Mouse (Mus musculus) heart, postnatal 14 days (tissue): Measurements from ENCODE around the gene Clcn1. TPM values are rescaled to one million over a fixed set of nuclear protein-coding genes. Genes with fewer than 3 reads are reported as not detected.
A peak's percentile ranks its signal among the peaks of the same experiment; 100 is the strongest.

Experiments used
- DNase-seq, 2 experiments: peaks; one replicate each; pipeline ENCODE4 v3.0.0; 2021 to 2022
- intact Hi-C: fragments of 180-260 bp; cut with DNase I; formaldehyde crosslinking; loops from one replicate; pipeline ENCODE4 v1.15.1; 2025
- long read RNA-seq, 2 experiments: library from polyadenylated mRNA; stranded (forward); transcript quantifications; one replicate each; pipeline ENCODE4 v2.0.0; 2021
- total RNA-seq, 2 experiments: library from RNA; stranded (reverse); gene quantifications; 2 replicates each; pipeline ENCODE4 v1.2.3; 2021

Clcn1 gene
- total RNA-seq: 1 to 10 TPM; 1.4 to 3.7 TPM
- long read RNA-seq, experiment 1: 0 reads
- long read RNA-seq, experiment 2: 0 reads

DNA sequence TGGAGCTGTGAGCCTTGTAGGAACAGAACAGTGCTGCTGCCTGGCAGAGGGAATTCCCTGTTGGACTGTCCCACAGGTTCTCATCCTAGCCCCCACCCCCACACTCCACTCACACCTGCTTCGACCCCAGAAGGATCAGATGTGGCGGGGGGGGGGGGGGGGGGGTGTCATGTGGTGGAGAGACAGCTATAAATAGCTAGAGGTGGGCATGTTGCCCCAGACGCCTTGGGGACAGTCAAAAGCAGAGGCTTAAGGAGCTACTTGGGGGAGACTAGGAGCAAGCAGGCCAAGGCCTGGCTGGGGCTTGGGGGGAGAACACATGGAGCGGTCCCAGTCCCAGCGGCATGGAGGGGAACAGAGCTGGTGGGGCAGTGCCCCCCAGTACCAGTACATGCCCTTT, at the start of gene Clcn1:
Clcn1 (plus strand) TSS at position 238 of the 400 bp plus-strand sequence.
- no peak for DNase-seq
- intact Hi-C loops: no loop called here

DNA sequence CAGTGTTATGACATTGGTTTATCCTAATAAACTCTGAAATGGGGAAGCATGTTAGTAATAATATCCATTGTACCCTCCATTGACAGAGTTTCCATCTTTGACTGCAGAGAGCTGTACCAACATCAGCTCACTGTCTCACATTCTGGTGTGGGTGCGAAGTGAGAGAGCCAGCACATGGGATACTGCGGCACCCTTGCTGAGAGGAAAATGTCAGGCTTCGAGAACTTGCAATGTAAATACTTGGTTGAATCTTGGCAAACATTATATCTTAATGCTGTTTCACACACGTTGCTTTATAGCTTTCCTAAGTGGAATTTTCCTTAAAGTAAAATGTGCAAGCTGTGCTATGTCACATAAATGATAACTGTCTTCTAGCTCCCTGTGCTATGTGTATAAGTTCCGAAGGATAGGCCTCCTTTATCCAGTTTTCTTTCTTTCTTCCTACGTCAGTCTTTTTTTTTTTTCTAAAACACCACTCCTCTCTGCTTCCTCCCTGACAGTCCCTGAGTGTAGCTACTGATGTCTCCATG, 49.1 kb upstream of the Clcn1 start:
- intact Hi-C loops: no loop called here
- DNase-seq: no peak

DNA sequence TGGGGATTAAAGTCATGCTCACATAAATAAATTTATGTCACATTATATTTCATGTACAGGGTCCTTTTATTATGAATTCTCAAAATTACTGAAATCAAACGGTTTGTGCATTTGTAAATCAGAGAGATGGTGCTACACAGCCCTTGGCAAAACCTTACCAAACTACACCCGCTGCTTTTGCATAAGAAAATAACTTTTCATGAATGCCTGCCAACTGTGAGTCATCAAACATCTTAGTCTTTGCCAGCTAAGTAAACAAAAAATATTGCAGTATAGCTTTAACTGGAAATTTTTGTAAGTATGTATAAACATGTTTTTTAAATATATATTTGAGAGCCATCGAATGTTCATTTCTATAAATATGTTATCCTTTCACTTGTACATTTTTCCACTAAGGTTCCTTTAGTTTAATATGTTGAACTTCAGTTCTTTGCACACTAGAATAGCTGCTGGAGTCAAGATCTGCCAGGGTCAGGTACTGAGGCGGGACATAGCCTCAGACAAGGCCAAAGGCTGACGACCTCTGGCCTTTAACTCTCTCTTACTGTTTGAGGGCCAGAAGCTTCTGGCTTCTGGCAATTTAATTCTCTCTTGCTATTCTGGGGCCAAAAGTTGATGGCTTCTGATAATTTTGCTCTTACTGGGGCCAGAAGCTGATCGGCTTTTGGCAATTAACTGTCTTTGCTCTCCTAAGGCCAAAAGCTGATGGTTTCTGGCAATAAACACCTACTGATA, 45.0 kb upstream of the Clcn1 start:
- intact Hi-C loops: no loop called here
- DNase-seq: no peak

DNA sequence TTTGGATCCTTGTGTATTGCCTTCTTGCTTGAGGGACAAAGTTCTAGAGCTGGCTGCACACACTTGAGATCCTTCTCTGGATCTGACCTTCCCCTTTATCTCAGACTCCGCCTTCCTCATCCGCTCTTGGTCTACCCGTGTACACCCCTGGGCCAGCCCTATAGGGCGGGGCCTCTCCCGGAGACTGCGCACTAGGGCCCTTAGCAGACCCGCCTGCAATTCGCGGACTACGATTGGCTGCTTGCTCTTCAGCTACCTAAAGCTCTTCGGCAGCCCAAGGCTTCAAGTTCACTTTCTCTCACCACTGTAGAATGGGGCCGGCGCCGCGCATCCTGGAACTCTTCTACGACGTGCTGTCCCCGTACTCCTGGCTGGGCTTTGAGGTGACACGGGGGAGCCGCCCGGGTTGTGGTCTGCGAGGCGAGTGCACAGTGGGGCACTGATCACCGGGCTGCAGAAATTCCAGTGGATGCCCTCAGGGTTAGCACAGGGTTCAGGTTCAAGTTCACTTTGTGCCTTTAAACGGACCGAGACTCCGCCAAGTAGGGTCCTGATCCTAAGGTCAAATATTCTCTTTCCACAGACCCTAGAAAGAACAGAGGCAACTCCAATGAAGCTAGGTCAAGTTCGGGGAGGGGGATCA, 40.7 kb upstream of the Clcn1 start, which contains the start of gene Gstk1:
Gstk1 (plus strand) TSS at position 225 of the 643 bp plus-strand sequence.
- intact Hi-C loops: no loop called here
- DNase-seq: peak; percentile 81 to 84

DNA sequence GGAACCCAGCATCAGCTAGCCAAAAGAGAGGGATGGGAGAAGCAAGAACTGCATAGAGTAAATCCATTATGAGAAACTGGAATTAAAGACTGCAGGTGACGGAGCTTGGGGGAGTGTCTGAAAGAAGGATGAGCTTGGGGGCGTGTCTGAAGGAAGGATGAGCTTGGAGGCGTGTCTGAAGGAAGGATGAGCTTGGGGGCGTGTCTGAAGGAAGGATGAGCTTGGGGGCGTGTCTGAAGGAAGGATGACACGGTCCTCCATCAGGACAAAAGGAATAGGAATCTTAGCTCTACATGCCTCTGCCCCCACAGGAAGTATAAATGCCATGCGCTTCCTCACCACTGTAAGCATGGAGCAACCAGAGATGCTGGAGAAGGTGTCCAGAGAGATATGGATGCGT, 39.3 kb upstream of the Clcn1 start:
- intact Hi-C loops: no loop called here
- DNase-seq: no peak

DNA sequence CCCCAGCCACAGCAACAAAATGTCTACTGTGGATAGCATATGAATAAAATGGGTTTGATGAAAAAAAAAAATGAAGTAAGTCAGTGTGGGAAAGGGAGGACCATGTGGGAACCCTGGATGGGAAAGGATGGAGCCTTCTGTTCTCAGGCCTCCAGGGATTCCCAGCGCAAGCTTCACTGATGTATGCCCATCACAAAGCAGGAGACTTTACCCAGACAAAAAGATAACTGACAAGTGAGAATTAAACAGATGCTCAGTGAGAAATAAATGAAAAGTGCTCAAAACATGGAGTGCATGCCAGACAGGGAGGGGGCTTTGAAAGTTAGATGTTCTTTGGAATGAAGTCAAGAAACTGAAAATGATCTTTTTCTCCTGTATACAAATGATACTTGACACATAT, 38.5 kb upstream of the Clcn1 start:
- intact Hi-C loops: no loop called here
- no peak for DNase-seq

DNA sequence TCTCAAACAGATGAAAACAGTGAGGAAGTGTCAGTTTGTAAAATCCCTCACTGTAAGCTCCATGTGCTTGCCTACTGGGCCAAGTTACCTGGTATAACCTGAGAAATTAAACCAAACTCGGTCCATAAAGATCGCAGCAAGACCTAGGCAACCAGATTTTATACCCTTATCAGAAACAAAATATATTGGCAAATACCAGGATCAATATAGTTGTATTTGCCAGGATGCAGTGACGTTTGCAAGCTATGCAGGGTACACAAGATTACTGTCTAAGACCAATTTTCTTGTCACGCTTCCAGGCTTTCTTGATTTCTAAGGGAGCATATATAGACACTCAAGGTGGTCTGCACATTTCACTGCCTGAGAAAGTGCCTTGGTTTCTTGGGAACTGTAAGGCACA, 34.7 kb upstream of the Clcn1 start:
- intact Hi-C loops: no loop called here
- no peak for DNase-seq

DNA sequence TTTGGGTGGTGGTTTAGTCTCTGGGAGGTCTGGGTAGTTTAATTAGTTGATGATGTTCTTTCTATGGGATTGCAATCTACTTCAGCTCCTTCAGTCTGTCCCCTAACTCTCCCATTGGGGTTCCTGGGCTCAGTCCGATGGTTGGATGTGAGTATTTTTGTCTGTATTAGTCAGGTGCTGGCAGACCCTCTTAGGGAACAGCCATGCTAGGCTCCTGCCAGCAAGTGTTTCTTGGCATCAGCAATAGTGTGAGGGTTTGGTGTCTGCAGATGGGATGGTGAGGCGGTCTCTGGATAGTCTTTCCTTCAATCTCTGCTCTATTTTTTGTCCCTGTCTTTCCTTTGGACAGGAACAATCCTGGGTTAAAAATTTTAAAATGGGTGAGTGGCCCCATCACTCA, 33.4 kb upstream of the Clcn1 start:
- intact Hi-C loops: no loop called here
- no peak for DNase-seq

DNA sequence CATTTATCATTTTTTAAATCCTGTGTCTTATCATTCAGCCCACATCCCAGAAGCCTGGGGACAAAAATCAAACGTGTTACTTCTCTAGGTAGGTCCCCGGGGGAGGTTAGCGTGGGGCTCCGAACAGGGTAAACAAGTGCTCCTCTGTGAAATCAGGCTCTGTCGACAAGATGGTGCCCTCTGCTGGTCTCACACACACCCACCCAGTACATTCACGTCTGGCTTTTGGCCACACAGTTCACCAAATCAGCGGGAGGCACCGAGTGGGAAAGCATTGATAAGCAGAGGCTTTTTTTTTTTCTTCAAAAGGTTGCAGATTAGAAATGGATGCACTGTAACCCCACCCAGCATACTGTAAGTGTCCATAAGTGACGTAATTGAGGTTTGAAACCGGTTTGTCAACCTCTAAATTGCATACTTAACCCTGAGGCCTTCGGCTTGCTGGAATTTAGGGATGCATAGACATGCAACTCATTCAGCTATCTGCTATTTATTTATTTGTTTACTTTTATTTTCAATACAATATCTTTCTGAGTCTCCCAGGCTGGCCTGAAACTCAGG, 29.1 kb upstream of the Clcn1 start:
- intact Hi-C loops: no loop called here

DNA sequence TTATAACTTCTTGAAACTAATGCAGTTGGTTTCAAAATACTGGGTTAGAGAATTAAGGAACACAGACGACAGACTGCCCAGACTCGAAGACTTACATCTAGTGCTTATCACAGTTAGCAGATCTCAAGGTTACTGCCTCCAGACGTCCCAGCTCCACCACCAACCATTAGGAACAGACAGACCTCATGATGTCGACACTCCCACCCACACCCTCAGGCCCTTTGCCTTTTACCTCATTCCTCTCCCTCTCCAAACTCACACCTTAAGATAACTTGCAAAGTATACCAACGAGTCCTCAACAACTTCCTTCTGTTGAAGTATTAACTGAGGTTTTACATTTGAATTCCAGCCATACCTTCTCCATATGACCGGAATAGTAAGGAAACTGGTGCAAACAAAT, 26.1 kb upstream of the Clcn1 start:
- no peak for DNase-seq
- intact Hi-C loops: no loop called here

More for the DNA sequence above, 29.1 kb upstream of the Clcn1 start:
- peak; percentile 51 to 66 for DNase-seq

DNA sequence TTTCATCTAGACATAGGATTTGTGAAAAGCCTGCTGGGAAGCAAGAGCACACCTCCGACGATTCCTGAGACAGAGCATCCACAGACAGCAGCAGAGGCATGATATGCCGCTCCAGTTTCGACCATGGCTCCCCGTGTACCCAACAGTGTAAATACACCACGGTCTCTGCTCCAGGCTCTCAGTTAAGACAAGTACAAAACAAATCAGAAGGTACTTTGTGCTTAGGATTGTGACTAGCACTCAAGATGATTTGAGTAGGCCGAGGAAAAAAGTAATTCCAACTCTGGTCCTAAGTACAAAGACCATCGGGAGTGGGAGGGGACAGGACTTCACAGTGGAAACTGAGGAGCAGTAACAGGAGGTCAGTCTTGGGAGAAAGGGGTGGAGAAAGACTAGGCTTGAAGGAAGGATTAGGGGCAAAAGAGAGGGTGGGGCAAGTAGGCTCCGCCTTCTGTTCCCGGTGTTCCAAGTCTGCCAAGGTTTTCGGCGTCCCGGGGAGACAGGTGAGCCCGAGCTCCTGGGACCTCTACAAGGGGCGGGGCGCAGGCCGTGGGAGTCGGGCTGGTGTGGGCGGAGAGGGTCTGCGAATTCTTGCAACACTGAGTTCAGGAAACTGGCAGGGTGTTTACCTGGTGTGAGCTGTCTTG, 24.8 kb upstream of the Clcn1 start, which contains the start of gene Tmem139:
Tmem139 (plus strand) TSS at position 447 of the 647 bp plus-strand sequence.
- intact Hi-C loops: no loop called here
- no peak for DNase-seq

DNA sequence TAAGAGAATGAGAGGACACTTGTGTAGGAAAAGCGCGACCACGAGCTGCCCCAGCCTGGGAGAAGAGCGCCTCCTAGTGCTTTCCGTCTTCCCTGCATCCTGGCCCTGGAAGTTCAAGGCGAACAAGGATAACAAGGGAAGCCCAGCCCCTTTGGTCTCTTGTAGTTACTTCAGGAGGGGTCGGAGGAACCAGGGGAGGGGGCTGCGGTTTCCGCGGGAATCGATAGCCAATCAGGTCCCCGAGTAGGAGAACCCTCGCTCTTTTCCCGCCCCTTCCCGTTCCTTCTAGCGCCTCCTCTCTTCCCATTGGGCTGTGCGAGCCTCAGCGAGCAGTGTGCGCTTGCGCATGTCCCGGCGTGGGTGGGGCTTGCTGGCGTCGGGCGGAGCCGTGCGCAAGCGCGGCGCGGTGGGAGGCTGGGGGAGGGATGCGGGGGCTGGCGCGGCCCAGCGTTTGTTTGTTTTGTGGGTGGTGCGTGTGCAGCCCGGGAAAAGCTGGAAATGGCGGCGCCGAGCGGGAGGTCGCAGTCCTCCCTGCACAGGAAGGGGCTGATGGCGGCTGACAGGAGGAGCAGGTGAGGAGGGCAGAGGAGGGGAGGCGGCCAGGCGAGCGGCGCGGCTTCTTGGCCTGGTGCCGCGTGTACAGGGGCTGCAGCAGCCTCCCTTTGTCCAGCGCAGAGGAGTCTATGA, 21.7 kb upstream of the Clcn1 start, which contains the start of gene Casp2:
Casp2 (plus strand) TSS at position 360 of the 687 bp plus-strand sequence.
- intact Hi-C loops: loop anchor here (1.0 to 5.0 kb wide), 3 partner anchors 37 to 108 kb away; partner anchors contain the start of genes Epha1 and Zyx

DNA sequence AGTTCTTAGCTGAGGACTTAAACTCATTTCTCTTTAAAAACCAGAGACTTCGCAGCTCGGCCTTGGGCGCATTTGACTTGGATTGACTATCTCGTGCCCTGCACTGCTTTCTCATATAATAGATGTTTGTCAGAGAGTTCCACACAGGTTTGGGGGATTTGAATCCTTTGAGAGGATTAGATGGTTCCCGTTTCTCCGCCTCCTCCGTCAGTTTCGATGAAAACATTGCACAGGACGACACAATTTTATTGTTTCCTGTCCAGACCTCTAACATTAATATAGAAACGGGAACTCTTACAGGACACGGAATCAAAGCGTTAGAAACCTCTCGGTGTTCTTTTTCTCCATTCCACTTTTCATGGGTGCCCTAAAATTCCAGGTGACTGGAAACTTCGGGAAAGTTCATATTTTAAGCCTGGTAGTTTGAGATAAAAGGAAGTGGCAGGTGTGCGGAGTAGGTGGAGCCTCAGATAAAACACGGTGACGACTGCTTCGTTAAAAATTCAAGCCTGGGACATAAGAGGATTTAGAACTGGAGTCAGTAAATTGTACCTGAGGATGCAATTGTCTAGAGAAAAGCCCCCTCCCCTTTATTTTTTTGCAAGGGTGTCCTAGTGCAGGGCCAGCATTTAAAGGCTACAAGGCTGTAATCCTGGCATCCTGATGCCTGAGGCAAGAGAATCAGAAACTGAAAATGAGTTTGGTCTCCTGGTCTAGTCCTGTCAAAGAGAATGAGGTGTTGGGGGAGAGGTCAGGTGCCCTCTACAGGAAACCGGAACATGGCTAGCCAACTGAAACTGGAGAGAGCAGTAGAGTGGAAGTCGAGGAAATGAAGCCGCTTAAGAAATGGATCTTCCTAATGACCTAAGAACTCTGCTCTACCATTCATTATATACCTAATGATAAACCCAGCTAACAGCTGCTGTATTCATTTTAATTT, 20.8 kb upstream of the Clcn1 start:
- no peak for DNase-seq
- intact Hi-C loops: loop anchor here (2.0 to 5.0 kb wide), 2 partner anchors 83 to 107 kb away; partner anchors contain the start of genes Epha1 and Zyx

More for the DNA sequence above, 21.7 kb upstream of the Clcn1 start, which contains the start of gene Casp2:
- peak; percentile 98 to 99 for DNase-seq

DNA sequence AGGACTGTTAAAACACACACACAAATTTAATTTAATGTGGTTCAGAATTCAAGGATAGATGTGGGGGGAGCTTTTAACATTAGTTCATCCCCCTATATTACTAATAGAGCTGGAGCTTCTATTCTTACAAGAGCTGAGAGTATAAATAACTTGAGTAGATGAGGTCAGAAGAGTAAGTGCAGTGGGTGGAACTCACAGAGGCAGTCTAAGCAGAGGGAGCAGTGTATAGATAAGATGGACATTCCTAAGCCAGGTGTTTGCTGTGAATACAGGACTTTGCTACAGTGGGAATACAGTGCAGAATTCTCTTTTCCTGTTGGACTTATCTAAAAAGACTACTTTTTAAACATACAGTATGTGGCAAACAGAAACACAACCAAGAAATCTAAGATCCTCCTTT, 15.7 kb upstream of the Clcn1 start:
- intact Hi-C loops: no loop called here
- no peak for DNase-seq

DNA sequence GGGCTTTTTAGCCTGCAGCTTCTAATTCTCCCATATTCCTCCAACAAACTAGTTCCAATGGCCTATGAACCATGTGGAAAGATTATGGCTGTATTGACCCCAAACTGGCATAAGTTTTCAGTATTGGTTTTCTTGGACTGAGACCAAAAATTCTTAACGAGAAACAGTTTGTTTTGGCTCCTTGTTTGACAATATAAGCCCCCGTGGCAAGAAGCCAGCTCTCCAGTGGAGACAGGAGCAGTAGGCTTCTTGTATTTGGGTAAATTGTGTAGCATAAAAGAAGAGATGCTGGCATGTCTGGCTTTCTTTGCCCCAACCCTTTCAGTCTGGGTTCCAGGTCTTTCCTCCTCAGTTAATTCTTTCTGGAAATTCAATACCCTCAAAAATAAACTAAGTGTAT, 10.3 kb upstream of the Clcn1 start:
- intact Hi-C loops: no loop called here
- no peak for DNase-seq

DNA sequence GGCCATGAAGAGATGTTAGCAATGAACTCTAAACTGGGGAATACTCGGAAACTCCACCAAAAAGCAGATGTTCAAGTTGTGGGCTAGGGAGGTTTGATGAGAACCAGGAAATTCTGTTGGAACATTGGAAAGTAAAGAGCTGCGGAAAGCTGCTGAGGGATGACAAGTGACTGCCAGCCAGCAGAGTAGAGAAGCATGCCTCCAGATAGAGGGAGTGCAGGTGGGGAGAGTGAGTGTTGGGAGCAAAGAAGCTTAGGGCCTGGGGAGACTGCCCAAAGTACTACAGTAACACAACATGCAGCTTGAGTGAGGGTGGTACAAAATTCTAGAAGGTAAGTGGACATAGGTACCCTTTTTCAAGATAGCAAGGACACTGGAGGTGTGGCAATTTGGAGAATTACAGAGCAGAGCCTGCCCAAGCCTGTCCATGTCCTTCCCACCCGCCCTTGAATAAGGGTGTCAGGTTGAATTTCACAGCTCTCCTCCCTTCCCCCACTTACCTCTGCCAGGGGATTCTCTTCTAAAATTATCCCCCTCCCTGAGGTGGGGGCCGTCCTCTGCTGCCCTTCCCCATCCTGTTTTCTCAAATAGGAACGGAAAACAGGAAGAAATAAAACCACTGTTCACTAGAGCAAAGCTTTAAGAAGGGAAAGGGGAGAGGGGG, 3.5 kb upstream of the Clcn1 start:
- DNase-seq: peak in 1 of 2 experiments; percentile 37
- intact Hi-C loops: no loop called here

DNA sequence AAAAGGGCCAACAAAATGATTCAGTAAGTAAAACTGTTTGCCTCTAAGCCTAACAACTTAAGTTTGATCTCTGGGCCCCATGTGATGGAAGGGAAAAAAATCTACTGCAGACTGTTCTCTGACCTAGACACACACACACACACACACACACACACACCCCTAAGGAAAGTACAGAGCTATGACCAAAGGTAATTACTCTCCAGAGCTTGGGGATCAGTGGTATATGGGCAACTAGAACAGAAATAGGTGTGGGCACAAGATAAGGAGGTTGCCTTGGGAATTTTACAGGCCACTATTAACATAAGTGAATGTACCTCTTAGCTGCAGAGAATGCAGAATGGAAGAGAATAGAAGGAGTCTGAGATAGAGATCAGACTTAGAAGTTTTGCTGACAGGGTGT, 1.1 kb downstream of the Clcn1 start:
- no peak for DNase-seq
- intact Hi-C loops: no loop called here

DNA sequence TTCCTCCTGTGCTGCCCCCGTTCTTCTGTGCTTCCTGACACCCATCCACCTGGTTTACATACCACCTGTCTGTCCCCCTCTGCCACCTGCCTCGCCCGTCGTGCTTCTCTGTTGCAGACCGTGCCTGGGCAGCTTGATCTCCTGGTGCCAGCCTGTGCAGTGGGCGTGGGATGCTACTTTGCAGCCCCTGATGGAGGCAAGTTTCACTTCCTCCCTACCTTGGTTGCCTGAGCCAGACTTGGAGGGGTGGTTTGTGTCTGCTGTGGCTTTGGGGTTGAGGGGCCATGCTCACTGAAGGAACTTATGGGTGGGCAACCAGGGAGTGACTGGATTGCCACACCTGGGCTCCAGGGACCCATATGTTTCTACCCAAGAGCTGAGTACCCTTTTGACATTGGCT, 6.8 kb downstream of the Clcn1 start:
- DNase-seq: no peak
- intact Hi-C loops: no loop called here
